Mouse (Mus musculus) midbrain, embryonic 10.5 days (tissue): Measurements from ENCODE around the gene Tas2r135. TPM values are rescaled to one million over a fixed set of nuclear protein-coding genes. Genes with fewer than 3 reads are reported as not detected.
A peak's percentile ranks its signal among the peaks of the same experiment; 100 is the strongest.

Experiments
- DNase-seq: peaks from one replicate; pipeline ENCODE4 v3.0.0-alpha.2; 2017; ENCODE audit warnings: low spot score
- H3K27ac ChIP-seq: fragments of 300-500 bp; sonication (generic); replicated peaks from 2 replicates; pipeline ENCODE4 v1.5.1; 2016; ENCODE audit warnings: mild to moderate bottlenecking
- H3K27me3 ChIP-seq: fragments of 300-500 bp; sonication (generic); 2 replicates; pipeline ENCODE4 v1.6.1; 2016; ENCODE audit warnings: low read depth, mild to moderate bottlenecking; ENCODE audit not compliant: poor library complexity, severe bottlenecking
- H3K36me3 ChIP-seq: fragments of 300-500 bp; sonication (generic); 2 replicates; pipeline ENCODE4 v1.6.1; 2016; ENCODE audit warnings: mild to moderate bottlenecking, moderate library complexity
- H3K4me1 ChIP-seq: fragments of 300-500 bp; sonication (generic); 2 replicates; pipeline ENCODE4 v1.6.1; 2016
- H3K4me3 ChIP-seq: fragments of 300-500 bp; sonication (generic); 2 replicates; pipeline ENCODE4 v1.5.1; 2016; ENCODE audit warnings: mild to moderate bottlenecking, moderate library complexity
- H3K9me3 ChIP-seq: fragments of 300-500 bp; sonication (generic); replicated peaks from 2 replicates; pipeline ENCODE4 v1.6.1; 2016; ENCODE audit warnings: mild to moderate bottlenecking
- WGBS: fragments of 180-500 bp; shearing (Covaris S2); methylation state at CpG from one replicate; pipeline ENCODE4 v1.1.7; 2016; 5-methylcytosine and 5-hydroxymethylcytosine counted together
- polyA plus RNA-seq: library from polyadenylated mRNA; unstranded; fragments of >200 nt; fragmentation: Nextera tagmentation; extraction: Ambion mirVana; gene quantifications from 2 replicates; pipeline ENCODE4 v1.2.1, GENCODE M21; 2016

The Tas2r135 gene
- polyA plus RNA-seq, 1 experiment from 2014 or later: not detected

DNA sequence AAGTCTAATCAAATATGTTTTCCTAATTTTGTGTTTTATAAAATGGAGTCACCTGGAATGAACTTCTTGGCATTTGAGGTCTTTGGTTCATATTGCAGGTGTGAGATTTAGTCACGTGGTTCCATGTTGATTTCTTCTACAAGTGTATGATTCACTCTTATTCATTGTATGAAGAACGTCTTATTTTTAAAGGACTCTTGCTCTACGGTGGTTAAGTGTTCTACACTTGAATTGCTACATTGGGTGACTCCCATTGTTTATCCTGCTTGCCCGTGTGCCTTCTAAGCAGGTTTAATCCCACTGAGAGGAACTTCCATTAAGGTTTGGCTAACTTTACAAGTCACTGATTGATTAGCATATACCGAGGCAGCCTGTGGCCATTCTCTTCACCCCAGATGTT, 28.0 kb upstream of the Tas2r135 start:
- H3K27me3 ChIP-seq: peaks cover 52% of the 10 kb centered on the region
- no peak overlapping the region for H3K4me3 ChIP-seq
- H3K4me1 ChIP-seq: peaks cover 42% of the 10 kb centered on the region
- no peak for DNase-seq
- H3K36me3 ChIP-seq: no peaks in the 10 kb centered on the region
- 63% methylated on average over 5 of the region's 5 CpGs for WGBS
- no peak overlapping the region for H3K27ac ChIP-seq
- no peaks in the 10 kb centered on the region for H3K9me3 ChIP-seq

- no peaks in the 10 kb centered on the region for H3K36me3 ChIP-seq
- H3K27me3 ChIP-seq: peaks cover 36% of the 10 kb centered on the region
- 49% methylated on average over 3 of the region's 3 CpGs for WGBS
- H3K9me3 ChIP-seq: no peaks in the 10 kb centered on the region
- peaks cover 24% of the 10 kb centered on the region for H3K4me1 ChIP-seq
- no peak overlapping the region for H3K27ac ChIP-seq
- H3K4me3 ChIP-seq: no peak overlapping the region
- no peak for DNase-seq
Measured at GRCm38 (mm10) chr6:42379551-42379950, 25.7 kb upstream of the Tas2r135 start.

DNA sequence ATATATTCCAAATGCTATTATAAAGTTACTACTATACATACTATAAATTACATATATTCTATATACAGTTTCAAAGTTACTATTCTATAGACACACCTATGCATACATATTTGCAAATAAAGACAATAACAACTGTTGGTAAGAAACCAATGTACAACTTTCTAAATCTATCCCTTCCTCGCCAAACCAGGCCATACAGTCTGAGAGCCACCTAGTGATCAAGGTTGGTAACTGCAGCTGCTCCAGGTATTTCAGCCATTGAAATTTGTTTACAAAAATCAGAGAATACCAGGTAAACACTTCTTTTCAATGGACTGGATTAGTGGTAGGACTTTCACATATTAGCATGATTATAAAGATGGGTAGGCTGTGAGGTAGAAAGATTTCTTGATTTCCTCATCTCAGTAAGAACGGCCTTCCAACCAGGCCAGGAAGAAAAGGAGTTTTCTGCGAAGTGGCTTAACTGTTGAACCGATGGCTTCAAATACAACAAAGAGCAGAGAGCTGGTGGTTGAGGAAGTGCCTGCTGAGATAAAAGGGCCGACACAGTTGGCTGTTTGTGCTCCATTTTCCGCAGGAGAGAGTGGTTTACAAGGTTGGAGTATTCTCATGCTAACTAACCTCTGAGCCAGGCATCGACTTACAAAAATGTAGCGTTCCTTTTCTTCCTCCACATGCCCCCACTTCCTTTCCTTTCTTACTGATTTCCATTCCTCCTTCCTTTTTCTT, 24.7 kb upstream of the Tas2r135 start:
- 2% methylated on average over 8 of the region's 8 CpGs for WGBS
- Histone ChIP-seq H3K36me3 (no peaks in the 10 kb centered on the region), H3K4me1 (peaks cover 24% of the 10 kb centered on the region), H3K4me3 (no peak overlapping the region), H3K27me3 (peaks cover 25% of the 10 kb centered on the region), H3K27ac (no peak overlapping the region), H3K9me3 (no peaks in the 10 kb centered on the region)
- peak; percentile 43 for DNase-seq

DNA sequence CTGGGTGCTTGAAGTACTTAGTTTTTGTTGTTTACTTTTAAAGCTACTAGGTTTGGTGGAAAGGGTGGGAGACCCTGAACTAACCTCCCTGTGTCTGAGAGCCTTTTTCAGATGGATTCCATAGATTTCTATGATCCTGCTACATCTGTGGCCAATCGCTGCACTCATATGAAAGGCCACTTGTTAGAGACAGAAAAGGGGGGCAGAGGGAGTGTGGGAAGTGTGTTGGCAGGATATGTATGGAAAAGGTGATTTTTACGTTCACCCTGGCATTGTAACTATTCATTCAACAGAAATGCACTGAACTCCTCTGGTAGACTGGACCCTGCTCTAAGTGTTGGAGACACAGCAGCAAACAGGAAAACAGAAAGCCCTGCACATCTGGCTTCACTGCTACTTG, 24.0 kb upstream of the Tas2r135 start:
- Histone ChIP-seq H3K4me1 (peaks cover 18% of the 10 kb centered on the region), H3K27me3 (peaks cover 19% of the 10 kb centered on the region), H3K4me3 (no peak overlapping the region), H3K27ac (no peak overlapping the region), H3K36me3 (no peaks in the 10 kb centered on the region), H3K9me3 (no peaks in the 10 kb centered on the region)
- DNase-seq: no peak
- 26% methylated on average over 2 of the region's 2 CpGs for WGBS

DNA sequence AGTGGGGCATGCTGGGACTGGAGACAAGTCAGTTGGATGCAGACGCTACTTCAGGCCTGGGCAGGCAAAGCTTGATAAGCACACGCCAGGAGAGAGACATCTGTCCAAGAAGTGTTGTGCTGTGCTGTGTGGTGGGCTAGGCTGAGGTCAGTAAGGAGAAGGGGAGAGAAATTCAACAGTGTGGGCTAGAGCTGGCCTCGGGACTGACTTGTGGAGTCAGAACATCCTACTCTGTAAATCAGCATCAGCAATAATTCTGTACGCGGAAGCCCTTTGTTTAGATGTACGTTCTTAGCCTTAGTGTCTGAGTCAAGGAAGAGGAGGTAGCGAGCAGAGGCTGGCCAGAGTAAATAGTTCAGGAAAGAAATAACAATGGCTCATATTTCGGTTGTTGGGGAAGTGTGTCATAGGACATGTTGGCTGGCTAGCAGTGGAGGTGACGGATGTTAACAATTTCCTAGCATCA, 23.3 kb upstream of the Tas2r135 start:
- H3K9me3 ChIP-seq: no peaks in the 10 kb centered on the region
- H3K27ac ChIP-seq: no peak overlapping the region
- no peak overlapping the region for H3K4me3 ChIP-seq
- WGBS: 75% methylated on average over 9 of the region's 9 CpGs
- DNase-seq: no peak
- peaks cover 15% of the 10 kb centered on the region for H3K4me1 ChIP-seq
- H3K36me3 ChIP-seq: no peaks in the 10 kb centered on the region
- H3K27me3 ChIP-seq: peaks cover 12% of the 10 kb centered on the region; the same call in 1 of the 2 replicates

DNA sequence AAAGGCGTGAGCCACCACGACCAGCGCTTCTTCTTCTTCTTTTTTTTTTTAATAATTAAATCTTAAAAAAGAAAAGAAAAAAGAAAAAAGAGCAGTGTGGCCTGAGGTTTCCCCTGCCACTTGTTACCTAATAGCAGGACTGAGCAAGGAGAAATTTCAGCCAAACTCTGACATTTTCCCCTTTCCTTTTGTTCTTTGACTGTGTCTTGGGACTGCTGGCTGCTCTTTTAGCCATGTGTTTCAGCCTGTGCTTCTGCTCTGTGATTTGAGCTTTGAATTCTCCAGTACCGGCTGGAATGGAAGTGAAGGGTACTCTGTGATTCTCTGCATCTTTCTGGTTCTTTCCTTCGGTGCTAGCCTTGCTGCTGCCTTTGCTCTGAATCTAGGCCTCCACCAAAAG, 21.9 kb upstream of the Tas2r135 start:
- WGBS: 90% methylated on average over 5 of the region's 5 CpGs

DNA sequence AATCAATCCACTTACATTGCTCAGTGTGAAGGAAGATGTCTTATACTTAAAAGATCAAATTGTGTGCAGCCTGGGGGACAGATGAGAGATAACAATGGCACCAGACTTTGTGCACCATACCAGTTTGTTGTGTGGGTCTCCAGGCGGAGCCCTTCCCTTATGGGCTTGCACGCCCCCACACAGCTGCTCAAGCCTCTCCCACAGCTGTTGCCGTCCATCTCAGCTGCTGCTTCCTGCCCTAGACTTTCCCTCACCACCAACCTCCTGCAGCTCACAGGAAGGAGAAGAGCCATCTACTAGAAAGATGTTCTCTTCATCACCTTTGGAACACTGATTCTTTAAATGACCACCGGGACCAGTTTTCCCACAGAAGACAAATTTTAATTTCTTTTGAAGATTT, 19.6 kb upstream of the Tas2r135 start:
- no peak overlapping the region for H3K27ac ChIP-seq
- no peaks in the 10 kb centered on the region for H3K27me3 ChIP-seq
- no peaks in the 10 kb centered on the region for H3K36me3 ChIP-seq
- no peak for DNase-seq
- 90% methylated on average over 4 of the region's 4 CpGs for WGBS
- H3K4me3 ChIP-seq: no peak overlapping the region
- peaks cover 13% of the 10 kb centered on the region for H3K4me1 ChIP-seq
- no peaks in the 10 kb centered on the region for H3K9me3 ChIP-seq

More for the DNA sequence above, 21.9 kb upstream of the Tas2r135 start:
- DNase-seq: no peak
- Histone ChIP-seq H3K27ac (no peak overlapping the region), H3K4me1 (peaks cover 15% of the 10 kb centered on the region), H3K36me3 (no peaks in the 10 kb centered on the region), H3K27me3 (peaks cover 8% of the 10 kb centered on the region; the same call in 1 of the 2 replicates), H3K9me3 (no peaks in the 10 kb centered on the region), H3K4me3 (no peak overlapping the region)

GRCm38 (mm10) chr6:42391796-42392330, 13.4 kb upstream of the Tas2r135 start:
- no peak for DNase-seq
- Histone ChIP-seq H3K27ac (no peak overlapping the region), H3K9me3 (no peaks in the 10 kb centered on the region), H3K4me3 (no peak overlapping the region), H3K27me3 (no peaks in the 10 kb centered on the region), H3K4me1 (no peaks in the 10 kb centered on the region), H3K36me3 (no peaks in the 10 kb centered on the region)
- WGBS: 53% methylated on average over 2 of the region's 2 CpGs

- Histone ChIP-seq H3K4me1 (no peaks in the 10 kb centered on the region), H3K36me3 (no peaks in the 10 kb centered on the region), H3K27ac (no peak overlapping the region), H3K4me3 (no peak overlapping the region), H3K27me3 (no peaks in the 10 kb centered on the region), H3K9me3 (no peaks in the 10 kb centered on the region)
- WGBS: 83% methylated on average over 9 of the region's 9 CpGs
- no peak for DNase-seq
Measured at GRCm38 (mm10) chr6:42395960-42396809, 9.0 kb upstream of the Tas2r135 start.

DNA sequence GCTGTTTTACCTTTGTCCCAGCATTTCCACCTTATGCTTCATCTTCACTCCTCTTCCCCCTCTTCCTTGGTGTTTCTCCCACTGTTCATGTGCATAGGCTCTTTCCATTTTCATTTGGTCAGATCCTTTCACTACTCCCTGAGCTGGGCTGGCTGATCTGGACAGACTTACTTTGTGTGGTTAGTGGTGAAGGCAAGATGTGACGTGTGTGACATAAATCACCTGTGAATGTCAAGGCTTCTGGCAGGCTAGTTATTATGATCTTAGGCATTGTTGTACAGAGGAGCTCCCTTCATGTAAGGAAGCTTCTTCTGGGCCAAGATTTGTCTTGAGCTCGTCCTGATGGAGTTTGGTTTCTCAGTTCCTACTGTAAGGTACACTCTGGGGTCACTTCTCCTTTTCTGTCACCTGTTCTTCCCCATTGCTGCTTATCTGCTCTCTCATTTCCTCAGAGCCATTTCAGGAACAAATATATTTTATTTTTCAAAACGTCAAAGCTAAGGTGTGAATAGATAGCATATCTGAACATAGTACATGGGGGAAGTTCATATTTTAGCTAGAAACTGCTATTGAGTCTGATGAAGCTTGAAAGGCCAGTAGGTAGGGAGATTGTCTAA, 8.1 kb upstream of the Tas2r135 start:
- Histone ChIP-seq H3K4me1 (no peaks in the 10 kb centered on the region), H3K9me3 (no peaks in the 10 kb centered on the region), H3K36me3 (no peaks in the 10 kb centered on the region), H3K27ac (no peak overlapping the region), H3K27me3 (no peaks in the 10 kb centered on the region), H3K4me3 (no peak overlapping the region)
- 84% methylated on average over 3 of the region's 3 CpGs for WGBS
- DNase-seq: no peak

GRCm38 (mm10) chr6:42398285-42398684, 6.9 kb upstream of the Tas2r135 start:
- H3K4me3 ChIP-seq: no peak overlapping the region
- no peaks in the 10 kb centered on the region for H3K36me3 ChIP-seq
- H3K27ac ChIP-seq: no peak overlapping the region
- H3K9me3 ChIP-seq: no peaks in the 10 kb centered on the region
- WGBS: 83% methylated on average over 3 of the region's 3 CpGs
- no peaks in the 10 kb centered on the region for H3K27me3 ChIP-seq
- no peak for DNase-seq
- no peaks in the 10 kb centered on the region for H3K4me1 ChIP-seq

DNA sequence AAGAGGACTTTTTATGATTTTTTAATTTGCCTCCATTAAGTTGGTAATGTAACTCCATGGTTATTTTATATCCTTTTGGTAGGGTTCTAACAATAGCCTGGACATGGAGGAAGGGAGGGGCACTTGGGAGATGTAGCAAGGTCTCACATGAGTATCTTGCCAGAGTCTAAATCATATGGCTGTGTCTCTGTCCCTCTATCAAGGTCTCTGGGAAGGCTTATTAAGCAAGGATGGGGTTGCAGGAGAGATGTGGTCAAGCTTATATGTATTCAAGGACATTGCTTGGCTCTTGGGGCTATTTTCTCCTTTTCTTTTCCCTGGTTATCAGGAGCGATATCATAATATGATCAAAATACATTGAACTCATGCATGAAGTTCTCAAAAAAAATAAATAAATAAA, 6.2 kb upstream of the Tas2r135 start:
- WGBS: 95% methylated on average over 1 of the region's 1 CpGs
- DNase-seq: no peak

More for the DNA sequence above, 6.2 kb upstream of the Tas2r135 start:
- H3K27me3 ChIP-seq: no peaks in the 10 kb centered on the region
- no peaks in the 10 kb centered on the region for H3K36me3 ChIP-seq
- H3K4me1 ChIP-seq: no peaks in the 10 kb centered on the region
- H3K4me3 ChIP-seq: no peak overlapping the region
- H3K9me3 ChIP-seq: no peaks in the 10 kb centered on the region
- H3K27ac ChIP-seq: no peak overlapping the region
